Mouse (Mus musculus) urinary bladder, postnatal 0 days (tissue): ENCODE results near the gene Fam171a1. TPM values are rescaled to one million over a fixed set of nuclear protein-coding genes. Genes with fewer than 3 reads are reported as not detected.

Source experiments
- microRNA-seq: library from miRNA; unstranded; fragments of <30 nt; microRNA quantifications from one replicate; pipeline ENCODE4, GENCODE M21; 2016
- polyA plus RNA-seq: library from polyadenylated mRNA; unstranded; fragments of >200 nt; fragmentation: Nextera tagmentation; extraction: Ambion mirVana; gene quantifications from 2 replicates; pipeline ENCODE4 v1.2.1, GENCODE M21; 2015

Gene Fam171a1
- 8.9 and 9.2 TPM in 2 replicates for polyA plus RNA-seq

DNA sequence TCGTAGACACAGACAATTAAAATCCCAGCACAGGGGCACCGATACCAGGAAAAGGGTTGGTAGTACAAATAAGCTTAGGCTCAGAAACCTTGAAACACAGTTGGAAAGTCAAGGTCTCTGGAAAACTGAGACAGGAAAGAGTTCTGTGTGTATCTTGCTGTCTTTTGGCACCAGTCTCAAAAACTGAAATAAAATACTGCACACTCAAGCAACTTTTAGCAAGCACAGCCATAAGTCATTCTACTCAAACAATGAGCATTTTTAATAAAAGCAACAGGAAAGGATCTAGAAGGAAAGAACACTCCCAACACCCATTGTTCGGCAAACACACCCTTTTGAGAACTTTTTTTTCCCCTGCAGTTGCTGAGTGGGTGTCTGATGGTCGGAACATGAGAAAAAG lies at the start of gene Fam171a1:
Fam171a1 (plus strand) TSS at position 359 of the 400 bp plus-strand sequence.

Small RNAs within 50 kb of the gene (microRNA-seq; reads per million reads assigned to microRNA genes)
- not detected for gene Gm27306

Other genes starting within 250 kb of the Fam171a1 start
- gene Nmt2, start 170.0 kb downstream of the Fam171a1 start, polyA plus RNA-seq: 16.8 and 18.7 TPM in 2 replicates
- 16.1 and 17.6 TPM in 2 replicates for gene Rpp38, start 218.4 kb downstream of the Fam171a1 start, polyA plus RNA-seq
- gene Acbd7, start 221.9 kb downstream of the Fam171a1 start, polyA plus RNA-seq: 0.61 TPM in 1 of 2 replicates, not detected in the other